Mouse (Mus musculus) bone marrow, adult 2 months (tissue): ENCODE data around the gene Tarbp1.

Experiments used
- CTCF ChIP-seq: fragments of 200-500 bp; IDR thresholded peaks from 2 replicates; pipeline ENCODE4 v1.5.1; 2011; ENCODE audit warnings: low read length, control low read depth; ENCODE audit not compliant: control insufficient read depth, insufficient read depth
- POLR2A ChIP-seq: fragments of 200-500 bp; IDR thresholded peaks from 2 replicates; pipeline ENCODE4 v1.6.1; 2011; ENCODE audit warnings: low read depth, mild to moderate bottlenecking, control low read depth, low read length, borderline replicate concordance; ENCODE audit not compliant: control insufficient read depth

DNA sequence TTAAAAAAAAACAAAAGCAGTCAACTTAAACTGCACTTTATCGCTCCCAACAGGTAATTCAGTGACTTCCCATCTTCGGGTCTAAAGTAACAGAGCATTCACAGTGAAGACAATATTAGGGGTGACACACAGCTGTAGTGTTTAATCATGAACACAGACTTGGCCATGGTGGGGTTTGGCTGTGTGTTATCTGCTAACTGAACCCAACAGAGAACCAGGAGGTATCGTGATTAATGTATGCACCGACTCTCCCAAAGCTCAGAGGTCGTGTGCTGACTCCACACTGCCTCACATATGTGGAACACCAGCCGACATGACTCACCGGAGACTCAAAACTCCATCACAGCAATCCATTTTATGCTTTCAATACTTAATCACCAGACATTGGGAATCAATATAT lies 13.1 kb downstream of the Tarbp1 start:
- no peak for TF ChIP-seq CTCF
- no peak for TF ChIP-seq POLR2A
